Mouse (Mus musculus) cerebellum, adult 11-12 months (tissue): ENCODE data around the gene Fgfr2.

Experiments used
- DNase-seq: peaks from one replicate; pipeline ENCODE4 v3.0.0; 2022

The Fgfr2 gene

GRCm38 (mm10) chr7:130796786-130797185 lies 2326.4 kb downstream of the Fgfr2 start:
- no peak for DNase-seq

GRCm38 (mm10) chr7:130793671-130794070 lies 2329.5 kb downstream of the Fgfr2 start:
- DNase-seq, result no peak

- DNase-seq, result no peak
These were observed 2333.7 kb downstream of the Fgfr2 start for GRCm38 (mm10) chr7:130789456-130789855.

- DNase-seq, result no peak
These were observed 2334.2 kb downstream of the Fgfr2 start for GRCm38 (mm10) chr7:130788950-130789349.

- DNase-seq, result no peak
These were observed 2335.6 kb downstream of the Fgfr2 start for GRCm38 (mm10) chr7:130787537-130787936.

- DNase-seq, result no peak
These were observed 2336.4 kb downstream of the Fgfr2 start for GRCm38 (mm10) chr7:130786708-130787107.

GRCm38 (mm10) chr7:130785923-130786575 lies 2337.1 kb downstream of the Fgfr2 start:
- no peak for DNase-seq

- DNase-seq, result no peak
These were observed 2340.6 kb downstream of the Fgfr2 start for GRCm38 (mm10) chr7:130782501-130783050.

GRCm38 (mm10) chr7:130780866-130781419 lies 2342.2 kb downstream of the Fgfr2 start:
- DNase-seq, result no peak

- no peak for DNase-seq
These were observed 2349.1 kb downstream of the Fgfr2 start, which contains the start of gene Btbd16 for GRCm38 (mm10) chr7:130773914-130774630. Btbd16 (plus strand) TSS chr7:130774069.

- DNase-seq, result no peak
These were observed 2349.8 kb downstream of the Fgfr2 start for GRCm38 (mm10) chr7:130773171-130773830.

GRCm38 (mm10) chr7:130770707-130771106 lies 2352.4 kb downstream of the Fgfr2 start:
- peak; percentile 75 for DNase-seq

- no peak for DNase-seq
These were observed 2355.0 kb downstream of the Fgfr2 start for GRCm38 (mm10) chr7:130768151-130768550.

- no peak for DNase-seq
These were observed 2356.6 kb downstream of the Fgfr2 start for GRCm38 (mm10) chr7:130766411-130767170.

GRCm38 (mm10) chr7:130764160-130764559 lies 2359.0 kb downstream of the Fgfr2 start:
- no peak for DNase-seq

GRCm38 (mm10) chr7:130762071-130762897 lies 2360.9 kb downstream of the Fgfr2 start:
- DNase-seq, result peak; percentile 65

- DNase-seq, result no peak
These were observed 2365.8 kb downstream of the Fgfr2 start for GRCm38 (mm10) chr7:130757326-130757865.

- no peak for DNase-seq
These were observed 2366.8 kb downstream of the Fgfr2 start for GRCm38 (mm10) chr7:130756343-130756835.

GRCm38 (mm10) chr7:130754790-130755189 lies 2368.4 kb downstream of the Fgfr2 start:
- peak; percentile 57 for DNase-seq

- no peak for DNase-seq
These were observed 2371.5 kb downstream of the Fgfr2 start for GRCm38 (mm10) chr7:130751678-130752077.
